Mouse (Mus musculus) megakaryocyte, embryonic 14.5 days (primary cell): ENCODE data around the gene Nubp1.

Source experiments
- FLI1 ChIP-seq: IDR thresholded peaks from 2 replicates; pipeline ENCODE4 v1.6.1; 2012; ENCODE audit warnings: low read length, inconsistent platforms, mixed read lengths
- GATA1 ChIP-seq: IDR thresholded peaks from 3 replicates; pipeline ENCODE4 v1.6.1; 2012; ENCODE audit warnings: mixed read lengths, low read length, inconsistent platforms, borderline replicate concordance

DNA sequence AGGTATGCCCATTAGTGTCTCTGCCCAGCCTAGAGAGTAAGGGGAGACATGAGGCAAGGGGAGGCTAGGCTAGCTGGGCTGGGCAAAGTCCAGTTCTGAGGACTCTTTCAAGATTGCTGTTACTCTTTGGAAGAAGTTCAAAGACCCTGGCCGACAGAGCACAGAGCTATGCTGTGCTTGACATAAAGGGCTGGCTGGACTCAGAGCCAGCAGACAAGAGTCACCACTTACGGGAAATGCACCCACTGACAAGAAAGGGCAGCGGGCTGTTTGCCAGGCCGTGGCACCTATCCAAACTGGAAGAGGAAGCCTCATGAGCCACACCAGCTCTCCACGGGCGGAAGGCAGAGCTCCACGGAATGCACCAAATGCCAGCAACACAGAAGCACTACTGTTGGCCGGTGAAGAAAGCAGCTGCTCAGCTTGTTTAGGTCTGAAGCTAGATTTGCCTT lies 40.7 kb downstream of the Nubp1 start:
- TF ChIP-seq GATA1 (no peak), FLI1 (no peak)
